Mouse (Mus musculus) neutrophil, adult 59 days (primary cell): ENCODE data around the gene Olfr792. TPM values are rescaled to one million over a fixed set of nuclear protein-coding genes. Genes with fewer than 3 reads are reported as not detected.

Experiments used
- total RNA-seq, 2 experiments: library from RNA; stranded (reverse); gene quantifications; 1 replicate in 1 of 2; 2 replicates in 1 of 2; pipeline ENCODE4 v1.2.4; 2023

Gene Olfr792
- total RNA-seq: not detected

GRCm38 (mm10) chr10:129538862-129539261, at the start of gene Olfr792:
TSS of gene Olfr792 (plus strand) at chr10:129539162.

GRCm38 (mm10) chr10:129498192-129498591, 40.8 kb upstream of the Olfr792 start, which contains the start of gene Olfr790:
TSS of gene Olfr790 (plus strand) at chr10:129498492.

GRCm38 (mm10) chr10:129521492-129521891, 17.5 kb upstream of the Olfr792 start, which contains the start of gene Olfr791:
TSS of gene Olfr791 (plus strand) at chr10:129521792.

DNA sequence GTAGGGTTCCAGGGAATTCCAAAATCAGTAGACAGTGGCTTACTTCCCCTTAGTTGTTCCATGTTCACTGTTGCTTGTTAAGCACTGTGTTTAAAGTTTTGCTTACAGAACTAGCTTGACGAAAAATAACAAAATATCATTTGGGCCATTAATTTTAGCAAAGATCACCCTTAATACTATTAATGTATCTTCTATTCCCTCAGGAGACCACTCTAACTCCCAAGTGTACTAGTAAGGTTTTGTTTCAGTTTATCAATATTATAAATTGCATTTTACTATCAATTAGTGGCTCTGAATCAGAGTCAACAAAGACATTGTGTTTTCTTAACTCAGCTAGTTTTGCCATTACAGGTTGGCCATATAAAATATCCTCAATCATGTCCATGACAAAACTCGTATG, 28.4 kb downstream of the Olfr792 start, which contains the start of gene Olfr794:
Gene Olfr794, plus strand, starts transcription at position 301 of the 400 bp plus-strand sequence.

Other genes with a start within 250 kb of the Olfr792 start
- gene Olfr780, start 221.0 kb upstream of the Olfr792 start, total RNA-seq: not detected
- gene Olfr781, start 210.3 kb upstream of the Olfr792 start, total RNA-seq: not detected
- not detected for gene Olfr782, start 190.3 kb upstream of the Olfr792 start, total RNA-seq
- under 1 TPM in 1 of 2 experiments, not detected in 1; 0.22 TPM for gene Olfr784, start 155.1 kb upstream of the Olfr792 start, total RNA-seq
- not detected for gene Olfr785, start 133.7 kb upstream of the Olfr792 start, total RNA-seq
- gene Olfr786, start 111.9 kb upstream of the Olfr792 start, total RNA-seq: not detected
- not detected for gene Olfr787, start 77.3 kb upstream of the Olfr792 start, total RNA-seq
- gene Olfr788, start 68.2 kb upstream of the Olfr792 start, total RNA-seq: not detected
- not detected for gene Olfr789, start 54.4 kb upstream of the Olfr792 start, total RNA-seq
- not detected for gene Olfr790, start 40.7 kb upstream of the Olfr792 start, total RNA-seq
- gene Olfr791, start 17.4 kb upstream of the Olfr792 start, total RNA-seq: not detected
- not detected for gene Olfr794, start 28.5 kb downstream of the Olfr792 start, total RNA-seq
- not detected for gene Olfr796, start 73.4 kb downstream of the Olfr792 start, total RNA-seq
- not detected for gene Olfr798, start 88.8 kb downstream of the Olfr792 start, total RNA-seq
- gene Olfr799, start 98.3 kb downstream of the Olfr792 start, total RNA-seq: not detected
- gene Olfr800, start 118.5 kb downstream of the Olfr792 start, total RNA-seq: not detected
- gene Olfr801, start 134.7 kb downstream of the Olfr792 start, total RNA-seq: not detected
- not detected for gene Olfr802, start 149.0 kb downstream of the Olfr792 start, total RNA-seq
- not detected for gene Olfr803, start 155.1 kb downstream of the Olfr792 start, total RNA-seq
- not detected for gene Olfr804, start 164.0 kb downstream of the Olfr792 start, total RNA-seq
- gene Olfr805, start 190.2 kb downstream of the Olfr792 start, total RNA-seq: not detected
- not detected for gene Olfr806, start 202.8 kb downstream of the Olfr792 start, total RNA-seq
- gene Olfr807, start 218.6 kb downstream of the Olfr792 start, total RNA-seq: not detected
- not detected for gene Olfr808, start 226.3 kb downstream of the Olfr792 start, total RNA-seq
- gene Olfr809, start 235.5 kb downstream of the Olfr792 start, total RNA-seq: not detected